Mouse (Mus musculus) embryonic facial prominence, embryonic 14.5 days (tissue): ENCODE data around the gene D230025D16Rik. TPM values are rescaled to one million over a fixed set of nuclear protein-coding genes. Genes with fewer than 3 reads are reported as not detected.

Experiments used
- ATAC-seq: fragments of 200-750 bp; cut with Nextera tagmentation; 2 replicates; pipeline ENCODE4 v1.8.0; 2017; ENCODE audit warnings: low read depth, moderate number of reproducible peaks, moderate TSS enrichment
- DNase-seq: peaks from one replicate; pipeline ENCODE4 v3.0.0-alpha.2; 2015; ENCODE audit warnings: low spot score
- H3K27ac ChIP-seq: fragments of 300-500 bp; sonication (generic); replicated peaks from 2 replicates; pipeline ENCODE4 v1.5.1; 2014; ENCODE audit warnings: low read depth, mild to moderate bottlenecking, low read length, moderate library complexity
- H3K27me3 ChIP-seq: fragments of 300-500 bp; sonication (generic); replicated peaks from 2 replicates; pipeline ENCODE4 v1.6.1; 2014; ENCODE audit warnings: low read length; ENCODE audit not compliant: control insufficient read depth, insufficient read depth
- H3K36me3 ChIP-seq: fragments of 300-500 bp; sonication (generic); 2 replicates; pipeline ENCODE4 v1.6.1; 2014; ENCODE audit warnings: low read length, mixed read lengths; ENCODE audit not compliant: control insufficient read depth, insufficient read depth
- H3K4me1 ChIP-seq: fragments of 300-500 bp; sonication (generic); 2 replicates; pipeline ENCODE4 v1.6.1; 2014; ENCODE audit warnings: antibody characterized with exemption, low read length; ENCODE audit not compliant: control insufficient read depth, insufficient read depth
- H3K4me2 ChIP-seq: fragments of 300-500 bp; sonication (generic); 2 replicates; pipeline ENCODE4 v1.6.1; 2014; ENCODE audit warnings: low read depth, mild to moderate bottlenecking, low read length, moderate library complexity, mixed read lengths
- H3K4me3 ChIP-seq: fragments of 300-500 bp; sonication (generic); 2 replicates; pipeline ENCODE4 v1.5.1; 2014; ENCODE audit warnings: low read depth, mild to moderate bottlenecking, low read length
- H3K9ac ChIP-seq: fragments of 300-500 bp; sonication (generic); 2 replicates; pipeline ENCODE4 v1.6.1; 2014; ENCODE audit warnings: low read depth, mild to moderate bottlenecking, low read length, moderate library complexity, mixed read lengths
- H3K9me3 ChIP-seq: fragments of 300-500 bp; sonication (generic); 2 replicates; pipeline ENCODE4 v1.6.1; 2016; ENCODE audit warnings: low read length; ENCODE audit not compliant: control insufficient read depth
- WGBS: fragments of 180-500 bp; shearing (Covaris S2); extraction: QIAGEN DNeasy Blood & Tissue Kit; methylation state at CpG from one replicate; pipeline ENCODE4 v1.1.7; 2014; 5-methylcytosine and 5-hydroxymethylcytosine counted together
- polyA plus RNA-seq: library from polyadenylated mRNA; unstranded; fragments of >200 nt; fragmentation: Nextera tagmentation; extraction: Ambion mirVana; gene quantifications from 2 replicates; pipeline ENCODE4 v1.2.1, GENCODE M21; 2014

Gene D230025D16Rik
- polyA plus RNA-seq, 1 experiment from 2014 or later: 25.4 TPM

DNA sequence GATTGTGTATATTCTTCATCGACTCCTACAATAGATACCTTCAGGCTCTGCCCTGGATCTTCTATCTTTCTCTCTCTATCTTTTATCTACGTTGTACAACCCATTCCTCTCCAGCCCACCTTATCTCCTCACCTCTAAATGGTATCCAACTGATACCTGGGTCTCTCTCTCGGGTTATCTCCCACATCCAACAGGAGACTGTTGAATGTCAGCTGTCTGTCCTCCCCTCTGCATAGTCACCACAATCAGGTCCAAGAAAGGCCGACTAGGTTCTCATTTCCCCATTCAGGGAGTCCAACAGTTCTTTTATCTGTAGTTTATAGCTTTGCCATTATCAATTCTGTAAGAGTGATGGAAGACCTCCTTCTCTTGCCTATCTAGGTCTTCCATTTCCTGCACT is 57.3 kb downstream of the D230025D16Rik start:
- no peak overlapping the region for H3K9ac ChIP-seq
- peaks cover 13% of the 10 kb centered on the region; the same call in 1 of the 2 replicates for H3K36me3 ChIP-seq
- H3K27me3 ChIP-seq: peaks cover 30% of the 10 kb centered on the region
- ATAC-seq: no peak
- DNase-seq: no peak
- 94% methylated on average over 4 of the region's 4 CpGs for WGBS
- H3K27ac ChIP-seq: no peak overlapping the region
- H3K4me2 ChIP-seq: no peak overlapping the region
- no peak overlapping the region for H3K4me3 ChIP-seq
- no peaks in the 10 kb centered on the region for H3K9me3 ChIP-seq
- H3K4me1 ChIP-seq: peaks cover 8% of the 10 kb centered on the region

- H3K4me2 ChIP-seq: no peak overlapping the region
- H3K9me3 ChIP-seq: no peaks in the 10 kb centered on the region
- no peak overlapping the region for H3K27ac ChIP-seq
- peaks cover 8% of the 10 kb centered on the region for H3K4me1 ChIP-seq
- DNase-seq (peak; percentile 37), ATAC-seq (peak; percentile 58)
- H3K27me3 ChIP-seq: peaks cover 21% of the 10 kb centered on the region
- H3K36me3 ChIP-seq: peaks cover 13% of the 10 kb centered on the region; the same call in 1 of the 2 replicates
- 29% methylated on average over 23 of the region's 23 CpGs for WGBS
- H3K4me3 ChIP-seq: no peak overlapping the region
- 0 out of 2 replicates have a peak overlapping the region, but pooled peaks have one; percentile 4 for H3K9ac ChIP-seq
These were observed 58.1 kb downstream of the D230025D16Rik start for GRCm38 (mm10) chr8:105283074-105283473.

- H3K9ac ChIP-seq: no peak overlapping the region
- DNase-seq: no peak
These were observed 60.6 kb downstream of the D230025D16Rik start for GRCm38 (mm10) chr8:105285514-105285913.

GRCm38 (mm10) chr8:105286907-105287306 is 62.0 kb downstream of the D230025D16Rik start:
- no peak for DNase-seq
- Histone ChIP-seq H3K9me3 (no peaks in the 10 kb centered on the region), H3K27ac (no peak overlapping the region), H3K4me2 (no peak overlapping the region), H3K27me3 (peaks cover 11% of the 10 kb centered on the region), H3K4me3 (no peak overlapping the region), H3K36me3 (peaks cover 13% of the 10 kb centered on the region; the same call in 1 of the 2 replicates), H3K9ac (no peak overlapping the region), H3K4me1 (peaks cover 9% of the 10 kb centered on the region; the same call in 1 of the 2 replicates)
- 85% methylated on average over 4 of the region's 4 CpGs for WGBS
- no peak for ATAC-seq

More at GRCm38 (mm10) chr8:105285514-105285913, 60.6 kb downstream of the D230025D16Rik start:
- H3K4me3 ChIP-seq: no peak overlapping the region
- peaks cover 6% of the 10 kb centered on the region; the same call in 1 of the 2 replicates for H3K4me1 ChIP-seq
- no peak for ATAC-seq
- WGBS: 52% methylated on average over 12 of the region's 12 CpGs
- H3K27ac ChIP-seq: no peak overlapping the region
- H3K36me3 ChIP-seq: peaks cover 13% of the 10 kb centered on the region; the same call in 1 of the 2 replicates
- H3K27me3 ChIP-seq: peaks cover 8% of the 10 kb centered on the region
- no peaks in the 10 kb centered on the region for H3K9me3 ChIP-seq
- no peak overlapping the region for H3K4me2 ChIP-seq

DNA sequence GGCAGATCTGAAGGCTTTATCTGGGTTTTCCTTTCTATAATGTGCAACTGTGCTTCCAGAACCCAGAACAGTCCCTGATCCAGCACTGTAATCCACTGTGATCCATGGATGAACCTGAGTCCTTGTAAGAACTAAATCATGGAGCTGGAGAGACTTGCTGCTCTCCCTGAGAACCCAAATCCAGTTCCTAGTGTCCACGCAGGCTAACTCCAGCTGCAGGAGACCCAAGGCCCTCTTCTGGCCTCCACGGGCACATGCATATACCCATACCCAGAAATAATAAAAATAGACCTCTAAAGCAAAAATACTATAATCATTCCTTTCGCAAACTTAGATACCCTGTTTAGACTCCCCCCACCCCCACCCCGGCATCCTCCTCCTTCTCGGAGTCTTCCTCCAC is 63.3 kb downstream of the D230025D16Rik start:
- ATAC-seq (no peak), DNase-seq (no peak)
- H3K36me3 ChIP-seq: 0 out of 2 replicates have a peak, but pooled peaks cover 8% of the 10 kb centered on the region
- peaks cover 9% of the 10 kb centered on the region; the same call in 1 of the 2 replicates for H3K4me1 ChIP-seq
- H3K4me3 ChIP-seq: peak overlapping the region; percentile 57; the same call in 1 of the 2 replicates
- peak overlapping the region; percentile 64 for H3K4me2 ChIP-seq
- H3K27ac ChIP-seq: no peak overlapping the region
- H3K27me3 ChIP-seq: peaks cover 11% of the 10 kb centered on the region
- H3K9ac ChIP-seq: no peak overlapping the region; the same call in 1 of the 2 replicates
- no peaks in the 10 kb centered on the region for H3K9me3 ChIP-seq
- WGBS: 93% methylated on average over 5 of the region's 5 CpGs

GRCm38 (mm10) chr8:105288958-105289732 is 64.2 kb downstream of the D230025D16Rik start:
- under 1% methylated on average over 30 of the region's 53 CpGs for WGBS

DNA sequence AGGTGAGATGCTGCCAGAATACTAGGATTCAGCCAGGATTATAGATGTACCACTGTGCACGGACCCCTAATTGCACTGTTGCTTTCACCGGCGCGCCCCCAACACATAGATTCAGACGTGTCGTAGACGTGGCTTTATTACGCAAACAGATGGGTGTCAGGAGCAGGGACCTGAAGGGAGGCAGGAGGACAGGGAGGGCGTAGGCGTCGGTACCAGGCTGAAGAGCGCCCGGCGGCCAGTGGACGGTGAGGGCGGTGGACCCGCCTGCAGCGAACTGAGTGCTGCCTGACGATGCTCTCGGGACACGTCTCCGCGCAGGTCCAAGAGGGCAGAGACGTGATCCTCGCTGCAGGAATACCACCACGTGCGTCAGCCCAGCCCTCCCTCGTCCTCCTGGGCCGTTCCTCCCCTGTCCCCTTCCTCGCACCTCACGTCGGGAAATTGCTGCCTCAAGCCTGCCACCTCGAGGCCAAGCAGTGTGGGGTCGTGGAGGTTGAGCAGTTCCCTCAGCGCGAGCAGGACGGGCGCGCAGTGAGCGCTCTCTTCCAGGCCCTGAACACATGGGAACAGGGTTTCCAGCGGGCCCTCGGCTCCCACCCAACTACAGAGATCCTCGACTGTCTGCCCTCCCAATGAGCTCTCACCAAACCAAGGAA is 65.0 kb downstream of the D230025D16Rik start, which contains the start of gene 4931428F04Rik:
Gene 4931428F04Rik, minus strand, starts transcription at position 60 of the 656 bp plus-strand sequence.
- Histone ChIP-seq H3K27me3 (peaks cover 11% of the 10 kb centered on the region), H3K9me3 (no peaks in the 10 kb centered on the region), H3K9ac (peak within 1 kb of the TSS; percentile 68), H3K36me3 (0 out of 2 replicates have a peak, but pooled peaks cover 6% of the 10 kb centered on the region), H3K4me2 (peak within 1 kb of the TSS; percentile 64), H3K4me3 (peak within 1 kb of the TSS; percentile 57), H3K4me1 (peaks cover 9% of the 10 kb centered on the region; the same call in 1 of the 2 replicates), H3K27ac (peak within 1 kb of the TSS; percentile 76)
- 2% methylated on average over 24 of the region's 43 CpGs for WGBS
- DNase-seq: peak; percentile 51
- ATAC-seq: peak; percentile 17; the same call in 1 of the 2 replicates

More at GRCm38 (mm10) chr8:105288958-105289732, 64.2 kb downstream of the D230025D16Rik start:
- peak overlapping the region; percentile 68 for H3K9ac ChIP-seq
- H3K27ac ChIP-seq: peak overlapping the region; percentile 76
- H3K9me3 ChIP-seq: no peaks in the 10 kb centered on the region
- ATAC-seq (peak; percentile 94), DNase-seq (peak; percentile 98)
- peaks cover 11% of the 10 kb centered on the region for H3K27me3 ChIP-seq
- 0 out of 2 replicates have a peak, but pooled peaks cover 6% of the 10 kb centered on the region for H3K36me3 ChIP-seq
- H3K4me2 ChIP-seq: peak overlapping the region; percentile 64
- H3K4me1 ChIP-seq: peaks cover 9% of the 10 kb centered on the region; the same call in 1 of the 2 replicates
- peak overlapping the region; percentile 57 for H3K4me3 ChIP-seq
